Mouse (Mus musculus) stomach, embryonic 14.5 days (tissue): ENCODE results near the gene Kcnq1. TPM values are rescaled to one million over a fixed set of nuclear protein-coding genes. Genes with fewer than 3 reads are reported as not detected.

Experiments
- ATAC-seq: fragments of 200-750 bp; cut with Nextera tagmentation; 2 replicates; pipeline ENCODE4 v1.8.0; 2017; ENCODE audit warnings: low read depth, moderate TSS enrichment; ENCODE audit not compliant: insufficient number of reproducible peaks, insufficient read depth, low FRiP score
- H3K27ac ChIP-seq: fragments of 300-500 bp; sonication (generic); 2 replicates; pipeline ENCODE4 v1.5.1; 2014; ENCODE audit warnings: mild to moderate bottlenecking, low read length, moderate library complexity, mixed read lengths
- H3K27me3 ChIP-seq: fragments of 300-500 bp; sonication (generic); 2 replicates; pipeline ENCODE4 v1.6.1; 2014; ENCODE audit warnings: low read length, control low read depth, mixed read lengths; ENCODE audit not compliant: control insufficient read depth, insufficient read depth
- H3K36me3 ChIP-seq: fragments of 300-500 bp; sonication (generic); 2 replicates; pipeline ENCODE4 v1.6.1; 2014; ENCODE audit warnings: mild to moderate bottlenecking, control low read depth, low read length, moderate library complexity, mixed read lengths; ENCODE audit not compliant: control insufficient read depth, insufficient read depth
- H3K4me1 ChIP-seq: fragments of 300-500 bp; sonication (generic); 2 replicates; pipeline ENCODE4 v1.6.1; 2014; ENCODE audit warnings: low read length, control low read depth, mixed read lengths; ENCODE audit not compliant: control insufficient read depth, insufficient read depth
- H3K4me2 ChIP-seq: fragments of 300-500 bp; sonication (generic); replicated peaks from 2 replicates; pipeline ENCODE4 v1.6.1; 2014; ENCODE audit warnings: low read depth, low read length, control low read depth
- H3K4me3 ChIP-seq: fragments of 300-500 bp; sonication (generic); 2 replicates; pipeline ENCODE4 v1.5.1; 2014; ENCODE audit warnings: low read depth, low read length, control low read depth
- H3K9ac ChIP-seq: fragments of 300-500 bp; sonication (generic); replicated peaks from 2 replicates; pipeline ENCODE4 v1.6.1; 2014; ENCODE audit warnings: low read depth, mild to moderate bottlenecking, control low read depth, low read length, moderate library complexity, mixed read lengths
- H3K9me3 ChIP-seq: fragments of 300-500 bp; sonication (generic); 2 replicates; pipeline ENCODE4 v1.6.1; 2016; ENCODE audit warnings: low read depth, low read length, control low read depth; ENCODE audit not compliant: control insufficient read depth
- WGBS: fragments of 180-500 bp; shearing (Covaris S2); extraction: QIAGEN DNeasy Blood & Tissue Kit; methylation state at CpG from one replicate; pipeline ENCODE4 v1.1.7; 2014; 5-methylcytosine and 5-hydroxymethylcytosine counted together
- polyA plus RNA-seq: library from polyadenylated mRNA; unstranded; fragments of >200 nt; fragmentation: Nextera tagmentation; extraction: Ambion mirVana; gene quantifications from 2 replicates; pipeline ENCODE4 v1.2.1, GENCODE M21; 2014

Kcnq1 gene
- polyA plus RNA-seq, 1 experiment from 2014 or later: 4.2 TPM

DNA sequence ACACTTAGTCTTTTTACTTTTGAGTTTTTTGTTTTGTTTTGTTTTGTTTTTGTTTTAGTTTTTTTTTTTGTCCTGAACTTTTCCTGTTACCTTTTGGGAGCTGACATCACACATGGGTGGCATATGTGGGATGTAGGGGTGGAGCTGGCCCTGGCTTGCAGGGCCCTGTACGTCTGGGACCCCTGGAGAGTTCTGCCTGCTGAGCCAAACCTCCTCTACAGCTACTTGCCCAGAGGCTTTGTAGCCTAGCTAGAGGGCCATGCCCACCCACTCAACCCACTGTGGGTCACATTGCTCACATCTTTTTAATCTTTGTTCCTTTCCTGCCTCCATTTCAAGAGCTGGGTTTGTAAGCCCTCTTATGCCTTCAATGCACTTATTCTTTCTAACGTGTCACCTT lies 38.7 kb upstream of the Kcnq1 start:
- Histone ChIP-seq H3K9me3 (no peaks in the 10 kb centered on the region), H3K4me3 (no peak overlapping the region), H3K9ac (no peak overlapping the region), H3K4me2 (no peak overlapping the region), H3K27ac (peak overlapping the region; percentile 96; the same call in 1 of the 2 replicates), H3K4me1 (peaks cover 16% of the 10 kb centered on the region; the same call in 1 of the 2 replicates), H3K36me3 (peaks cover 57% of the 10 kb centered on the region), H3K27me3 (no peaks in the 10 kb centered on the region)
- 80% methylated on average over 2 of the region's 2 CpGs for WGBS
- ATAC-seq: no peak

DNA sequence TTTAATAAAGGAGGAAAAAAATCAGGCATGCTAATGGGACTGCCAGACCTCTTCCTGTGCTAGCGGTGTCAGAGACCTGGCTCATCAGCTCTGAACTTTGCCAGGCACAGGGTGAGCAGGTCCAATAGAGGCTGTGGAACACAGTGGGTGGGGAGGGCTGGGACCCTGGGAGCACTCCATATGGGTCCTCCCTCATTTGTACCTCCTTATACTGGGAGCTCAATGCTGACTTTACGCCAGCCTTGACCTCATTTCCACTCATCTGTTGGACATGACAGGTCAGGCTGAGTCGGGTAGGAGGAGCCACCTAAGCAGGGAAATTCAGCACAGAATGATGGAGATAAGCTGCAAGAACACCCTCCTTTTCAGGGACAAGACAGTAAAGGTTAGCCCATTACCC lies 38.3 kb upstream of the Kcnq1 start:
- no peak overlapping the region for H3K9ac ChIP-seq
- no peaks in the 10 kb centered on the region for H3K27me3 ChIP-seq
- H3K4me2 ChIP-seq: peak overlapping the region; percentile 39
- WGBS: 82% methylated on average over 3 of the region's 3 CpGs
- no peak for ATAC-seq
- peaks cover 13% of the 10 kb centered on the region; the same call in 1 of the 2 replicates for H3K4me1 ChIP-seq
- H3K9me3 ChIP-seq: no peaks in the 10 kb centered on the region
- peak overlapping the region; percentile 96 for H3K27ac ChIP-seq
- H3K4me3 ChIP-seq: no peak overlapping the region
- H3K36me3 ChIP-seq: peaks cover 55% of the 10 kb centered on the region

DNA sequence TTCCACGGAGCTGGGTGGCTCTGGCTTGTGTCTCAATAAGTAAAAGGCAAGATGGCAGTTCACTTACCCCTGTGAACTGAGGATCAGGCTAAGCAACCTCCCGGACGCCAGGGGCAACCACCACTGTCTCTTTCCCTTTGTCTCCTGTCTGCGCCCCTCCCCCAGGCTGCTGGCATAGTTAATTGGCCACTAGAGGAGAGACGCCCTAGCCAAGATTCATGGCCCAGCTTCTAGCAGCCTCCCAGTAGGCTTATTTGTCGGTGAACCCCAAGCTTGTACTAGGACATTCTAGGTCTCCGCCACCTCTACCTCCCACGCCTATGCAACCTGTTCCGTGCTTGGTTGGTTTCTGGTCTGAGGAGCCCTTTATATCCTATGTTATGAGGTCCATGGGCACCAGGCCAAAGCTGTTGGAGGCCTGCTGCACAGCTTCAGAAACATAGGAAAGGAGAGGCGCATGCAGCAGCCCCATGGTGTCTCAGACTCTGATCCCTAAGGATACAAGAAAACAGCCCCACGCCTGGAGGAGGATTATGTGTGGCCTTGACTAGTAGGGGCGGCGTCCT lies 37.8 kb upstream of the Kcnq1 start:
- peaks cover 13% of the 10 kb centered on the region; the same call in 1 of the 2 replicates for H3K4me1 ChIP-seq
- ATAC-seq: peak; percentile 1; the same call in 1 of the 2 replicates
- WGBS: 56% methylated on average over 13 of the region's 13 CpGs

DNA sequence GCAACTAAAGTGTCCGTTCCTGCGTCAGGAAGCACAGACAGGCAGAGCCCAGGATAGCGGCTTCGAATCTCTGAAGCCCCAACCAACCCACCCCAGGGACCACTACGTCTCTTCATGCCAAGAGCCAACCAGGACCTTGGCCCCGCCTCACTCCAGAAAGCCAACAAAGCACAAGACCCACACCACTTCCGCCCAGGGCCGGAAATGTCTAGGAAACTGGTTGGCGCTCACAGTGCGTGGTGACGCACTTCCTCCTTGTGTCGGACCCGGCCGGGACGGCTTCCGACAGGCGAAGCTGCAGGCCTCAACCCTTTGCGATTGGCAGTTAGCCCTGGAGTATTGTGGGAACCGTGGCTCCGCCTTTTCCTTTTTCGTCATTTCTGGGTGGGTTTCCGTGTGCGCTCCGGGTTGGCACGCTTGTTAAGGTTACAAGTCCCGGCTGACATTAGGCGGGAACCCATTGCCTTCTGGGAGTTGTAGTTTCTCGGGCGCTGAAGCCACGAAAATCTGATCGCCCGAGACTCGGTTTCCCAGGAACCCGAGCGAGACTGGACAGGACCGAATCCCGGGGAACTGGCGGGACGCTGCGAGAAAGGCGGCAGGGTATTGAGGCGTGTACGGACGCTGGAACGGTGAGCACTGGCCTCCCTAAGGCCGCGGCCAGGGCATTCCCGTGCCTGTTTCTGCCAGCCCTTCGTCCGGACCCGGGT lies 37.1 kb upstream of the Kcnq1 start, which contains the start of gene Tssc4:
Gene Tssc4 (plus strand): TSS at position 368 of the 710 bp plus-strand sequence.
- H3K4me1 ChIP-seq: peaks cover 13% of the 10 kb centered on the region; the same call in 1 of the 2 replicates
- WGBS: under 1% methylated on average over 51 of the region's 51 CpGs
- no peaks in the 10 kb centered on the region for H3K27me3 ChIP-seq
- peak within 1 kb of the TSS; percentile 96 for H3K27ac ChIP-seq
- H3K9me3 ChIP-seq: no peaks in the 10 kb centered on the region
- peak within 1 kb of the TSS; percentile 75 for H3K9ac ChIP-seq
- H3K36me3 ChIP-seq: peaks cover 52% of the 10 kb centered on the region
- peak; percentile 94 for ATAC-seq
- H3K4me2 ChIP-seq: peak within 1 kb of the TSS; percentile 92
- peak within 1 kb of the TSS; percentile 84 for H3K4me3 ChIP-seq

More for the DNA sequence above, 37.8 kb upstream of the Kcnq1 start:
- Histone ChIP-seq H3K27me3 (no peaks in the 10 kb centered on the region), H3K27ac (peak overlapping the region; percentile 96), H3K9ac (peak overlapping the region; percentile 18; the same call in 1 of the 2 replicates), H3K9me3 (no peaks in the 10 kb centered on the region), H3K4me3 (peak overlapping the region; percentile 84), H3K36me3 (peaks cover 55% of the 10 kb centered on the region), H3K4me2 (peak overlapping the region; percentile 39)

DNA sequence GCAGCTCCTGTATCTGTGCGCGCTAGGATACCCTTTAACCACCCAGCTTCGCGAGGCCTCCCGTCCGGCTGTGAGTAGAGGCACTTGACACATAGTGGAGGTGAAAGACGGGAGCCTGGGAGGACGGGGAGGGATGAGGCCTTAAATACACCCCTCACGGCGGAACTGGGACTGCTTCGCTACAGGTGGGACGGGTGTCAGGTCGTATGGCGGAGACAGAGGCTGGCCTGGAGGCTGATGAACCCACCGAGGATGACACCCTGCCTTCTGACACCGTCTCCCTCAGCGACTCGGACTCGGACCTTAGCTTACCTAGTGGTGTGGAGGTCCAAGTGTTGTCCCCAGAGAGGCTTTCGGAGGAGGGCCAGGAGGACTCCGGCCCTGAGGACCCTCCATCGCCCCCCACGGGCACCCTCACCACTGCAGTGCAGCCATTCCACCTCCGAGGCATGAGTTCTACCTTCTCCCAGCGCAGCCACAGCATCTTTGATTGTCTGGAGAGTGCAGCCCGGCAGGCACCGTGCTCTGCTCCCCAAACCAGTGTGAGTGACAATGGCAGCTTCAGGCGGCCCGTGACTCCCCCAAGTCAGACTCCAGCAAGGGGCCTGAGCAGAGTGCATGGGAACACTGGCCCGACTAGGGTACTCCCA lies 36.3 kb upstream of the Kcnq1 start:
- peak overlapping the region; percentile 84 for H3K4me3 ChIP-seq
- H3K9me3 ChIP-seq: no peaks in the 10 kb centered on the region
- H3K4me1 ChIP-seq: peaks cover 13% of the 10 kb centered on the region; the same call in 1 of the 2 replicates
- H3K4me2 ChIP-seq: peak overlapping the region; percentile 92
- peaks cover 46% of the 10 kb centered on the region for H3K36me3 ChIP-seq
- WGBS: 10% methylated on average over 30 of the region's 30 CpGs
- ATAC-seq: no peak; the same call in 1 of the 2 replicates
- H3K9ac ChIP-seq: peak overlapping the region; percentile 75
- no peaks in the 10 kb centered on the region for H3K27me3 ChIP-seq
- peak overlapping the region; percentile 91 for H3K27ac ChIP-seq

DNA sequence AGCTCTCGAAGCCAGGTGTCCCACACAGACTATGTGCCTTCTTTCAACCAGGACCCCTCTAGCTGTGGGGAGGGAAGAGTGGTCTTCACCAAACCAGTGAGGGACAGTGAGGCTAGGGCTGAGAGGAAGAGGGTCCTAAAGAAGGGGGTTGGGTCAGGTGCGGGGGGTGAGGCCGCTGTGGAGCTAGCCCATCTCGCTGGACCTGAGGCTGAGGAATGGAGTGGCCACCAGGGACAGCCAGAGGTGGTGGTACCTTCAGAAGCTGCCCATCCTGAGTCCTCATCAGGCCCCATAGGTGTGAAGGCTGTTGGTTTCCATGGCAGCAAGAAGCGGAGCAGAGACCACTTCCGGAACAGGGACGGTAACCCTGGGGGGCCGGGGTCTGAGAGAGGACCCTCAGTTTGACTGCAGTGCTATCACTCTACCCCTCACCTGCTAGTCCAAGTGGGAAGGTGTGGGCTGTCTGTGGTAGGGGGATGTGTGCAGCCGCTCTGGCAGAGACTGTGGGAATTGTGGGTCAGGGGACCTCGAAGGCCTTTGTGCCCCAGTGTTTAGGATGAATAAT lies 35.6 kb upstream of the Kcnq1 start:
- H3K27ac ChIP-seq: no peak overlapping the region; the same call in 1 of the 2 replicates
- H3K4me1 ChIP-seq: peaks cover 13% of the 10 kb centered on the region; the same call in 1 of the 2 replicates
- ATAC-seq: no peak
- H3K9me3 ChIP-seq: no peaks in the 10 kb centered on the region
- H3K4me3 ChIP-seq: peak overlapping the region; percentile 84
- H3K36me3 ChIP-seq: peaks cover 38% of the 10 kb centered on the region
- peak overlapping the region; percentile 75 for H3K9ac ChIP-seq
- peak overlapping the region; percentile 92 for H3K4me2 ChIP-seq
- H3K27me3 ChIP-seq: no peaks in the 10 kb centered on the region
- 86% methylated on average over 10 of the region's 10 CpGs for WGBS

DNA sequence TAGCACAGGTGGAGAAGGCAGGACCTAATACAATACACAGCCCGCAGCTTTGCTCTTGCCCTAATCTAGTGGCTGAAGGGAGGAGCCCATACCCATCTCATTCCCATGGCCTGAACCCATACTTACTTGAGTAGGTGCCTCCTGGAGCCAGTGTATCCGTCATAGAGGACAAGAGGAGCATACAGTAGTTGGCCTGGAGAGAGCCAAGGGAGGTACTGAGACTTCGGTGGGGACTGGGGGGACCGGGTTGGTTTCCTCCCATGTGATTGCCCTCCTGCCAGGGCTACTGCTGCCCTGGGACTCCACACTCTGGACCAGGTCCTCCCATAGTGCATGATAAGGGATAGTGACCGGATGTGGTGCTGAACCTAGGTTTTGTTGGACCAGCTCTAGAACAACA lies 33.6 kb upstream of the Kcnq1 start:
- 84% methylated on average over 5 of the region's 5 CpGs for whole genome bisulfite sequencing
- Histone ChIP-seq H3K9ac (no peak overlapping the region), H3K4me2 (no peak overlapping the region), H3K27ac (no peak overlapping the region), H3K9me3 (no peaks in the 10 kb centered on the region), H3K4me1 (peaks cover 13% of the 10 kb centered on the region; the same call in 1 of the 2 replicates), H3K27me3 (no peaks in the 10 kb centered on the region), H3K4me3 (no peak overlapping the region), H3K36me3 (peaks cover 23% of the 10 kb centered on the region)
- ATAC-seq: no peak

DNA sequence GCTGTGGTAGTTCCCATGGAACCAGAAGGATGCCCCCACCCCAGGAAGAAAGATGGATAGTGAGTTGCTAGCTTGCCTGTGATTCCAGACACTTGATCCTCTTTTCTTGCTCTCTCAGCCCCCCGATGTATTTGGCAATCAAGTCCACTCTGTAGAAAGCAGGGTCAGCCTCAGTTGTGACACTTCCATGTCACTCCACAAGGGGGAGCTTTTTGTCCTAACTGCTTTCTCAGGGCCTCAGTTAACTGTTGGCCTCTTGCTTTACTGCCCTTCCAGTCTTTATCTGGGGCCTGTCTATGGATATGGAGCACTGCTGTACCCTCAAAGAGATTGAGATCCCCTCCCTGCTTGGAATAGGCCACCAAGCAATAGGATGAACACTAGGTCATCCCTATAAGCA lies 33.1 kb upstream of the Kcnq1 start:
- no peak overlapping the region for H3K4me3 ChIP-seq
- H3K4me1 ChIP-seq: peaks cover 12% of the 10 kb centered on the region; the same call in 1 of the 2 replicates
- ATAC-seq: no peak
- no peak overlapping the region for H3K4me2 ChIP-seq
- WGBS: 43% methylated on average over 1 of the region's 1 CpGs
- no peaks in the 10 kb centered on the region for H3K9me3 ChIP-seq
- H3K9ac ChIP-seq: no peak overlapping the region
- H3K27ac ChIP-seq: no peak overlapping the region
- peaks cover 18% of the 10 kb centered on the region; the same call in 1 of the 2 replicates for H3K36me3 ChIP-seq
- H3K27me3 ChIP-seq: no peaks in the 10 kb centered on the region
